Mouse (Mus musculus): ENCODE measurements around the gene Rbms3.

Gene Rbms3

GRCm38 (mm10) chr9:116533381-116533780 lies 1096.3 kb downstream of the Rbms3 start:
- no peak for DNase-seq (ENCODE audit: low read depth, low spot score)

- no peak for DNase-seq (ENCODE audit: low read depth, low spot score)
These were observed 1098.6 kb downstream of the Rbms3 start for GRCm38 (mm10) chr9:116531121-116531520.

GRCm38 (mm10) chr9:116524386-116524785 lies 1105.3 kb downstream of the Rbms3 start:
- DNase-seq (ENCODE audit: low read depth, low spot score) = no peak

Data from brain, embryonic 18.5 days (tissue).